Mouse (Mus musculus): Measurements from ENCODE around the gene Pdcd2.
A peak's percentile ranks its signal among the peaks of the same experiment; 100 is the strongest.
"Not testable (repeated sequence)": the region's sequence is repeated elsewhere in the genome, so short reads cannot be mapped to it uniquely, and the experiment has no call there.

Pdcd2 gene

DNA sequence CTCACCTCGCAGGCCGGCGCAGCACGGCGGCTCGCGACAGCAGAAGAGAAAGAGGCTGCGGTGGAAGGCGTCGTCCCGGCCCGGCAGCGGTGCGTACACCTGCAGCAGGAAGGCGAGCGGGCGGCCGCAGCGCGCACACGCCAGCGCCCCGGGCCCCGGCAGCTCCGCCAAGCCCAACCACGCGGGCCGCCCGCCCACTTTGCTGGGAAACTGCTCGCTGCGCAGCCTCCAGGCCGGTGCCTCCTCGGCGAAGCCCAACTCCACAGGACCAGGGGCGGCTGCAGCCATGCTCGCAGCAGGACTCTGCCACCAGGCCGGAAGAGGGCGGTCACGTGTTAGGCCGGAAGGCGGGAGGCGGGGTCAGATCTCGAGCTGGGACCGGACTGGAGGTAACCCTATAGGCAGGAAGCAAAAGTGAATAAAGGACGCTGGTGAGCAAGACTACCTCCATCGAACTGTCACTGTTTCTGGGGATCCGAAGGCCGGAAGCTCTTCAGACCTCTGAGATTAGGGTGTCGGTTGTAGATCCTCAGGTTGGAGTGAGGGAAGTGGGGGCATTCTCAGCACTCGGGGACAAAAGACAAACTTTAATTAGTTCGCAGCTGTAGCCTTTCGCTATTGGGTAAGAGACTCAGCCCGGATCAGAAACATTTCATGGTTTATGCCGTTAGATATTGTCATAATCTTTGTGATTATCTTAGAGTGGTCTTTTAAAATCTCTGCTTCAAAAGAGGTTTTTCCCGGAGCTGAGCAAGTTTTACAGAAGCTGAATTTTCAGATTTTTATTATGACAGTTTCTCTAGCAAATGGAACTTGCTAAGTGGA is at the start of gene Pdcd2:
Gene Pdcd2 (minus strand): TSS at position 316 of the 825 bp plus-strand sequence.
- DNase-seq (ENCODE audit: low spot score in 2 of 2): peak; percentile 93

DNA sequence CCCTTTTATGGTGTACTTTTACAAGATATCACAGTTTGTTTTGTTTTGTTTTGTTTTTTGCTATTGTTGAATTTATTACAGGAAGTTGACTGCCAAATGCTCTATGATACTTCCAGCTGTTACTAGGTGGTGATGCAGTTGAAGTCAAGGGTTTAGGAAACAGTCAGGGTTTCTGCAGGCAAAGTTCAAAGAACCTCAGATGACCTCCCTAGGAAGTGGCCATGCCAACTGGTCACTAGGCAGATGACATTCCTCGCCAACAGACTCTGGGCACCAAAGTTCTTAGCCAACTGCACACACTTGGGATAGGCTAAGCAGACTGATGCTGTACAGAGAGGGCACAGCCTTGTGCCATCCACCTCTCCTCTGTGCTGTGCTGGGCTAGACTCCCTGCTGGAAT is 48.0 kb upstream of the Pdcd2 start:
- no peak for DNase-seq (ENCODE audit: low spot score in 2 of 2)

GRCm38 (mm10) chr17:15566908-15567307 is 39.8 kb upstream of the Pdcd2 start:
- no peak for DNase-seq (ENCODE audit: low spot score in 2 of 2)

GRCm38 (mm10) chr17:15564928-15565300 is 37.8 kb upstream of the Pdcd2 start:
- DNase-seq (ENCODE audit: low spot score in 2 of 2): peak; percentile 10 to 15

DNA sequence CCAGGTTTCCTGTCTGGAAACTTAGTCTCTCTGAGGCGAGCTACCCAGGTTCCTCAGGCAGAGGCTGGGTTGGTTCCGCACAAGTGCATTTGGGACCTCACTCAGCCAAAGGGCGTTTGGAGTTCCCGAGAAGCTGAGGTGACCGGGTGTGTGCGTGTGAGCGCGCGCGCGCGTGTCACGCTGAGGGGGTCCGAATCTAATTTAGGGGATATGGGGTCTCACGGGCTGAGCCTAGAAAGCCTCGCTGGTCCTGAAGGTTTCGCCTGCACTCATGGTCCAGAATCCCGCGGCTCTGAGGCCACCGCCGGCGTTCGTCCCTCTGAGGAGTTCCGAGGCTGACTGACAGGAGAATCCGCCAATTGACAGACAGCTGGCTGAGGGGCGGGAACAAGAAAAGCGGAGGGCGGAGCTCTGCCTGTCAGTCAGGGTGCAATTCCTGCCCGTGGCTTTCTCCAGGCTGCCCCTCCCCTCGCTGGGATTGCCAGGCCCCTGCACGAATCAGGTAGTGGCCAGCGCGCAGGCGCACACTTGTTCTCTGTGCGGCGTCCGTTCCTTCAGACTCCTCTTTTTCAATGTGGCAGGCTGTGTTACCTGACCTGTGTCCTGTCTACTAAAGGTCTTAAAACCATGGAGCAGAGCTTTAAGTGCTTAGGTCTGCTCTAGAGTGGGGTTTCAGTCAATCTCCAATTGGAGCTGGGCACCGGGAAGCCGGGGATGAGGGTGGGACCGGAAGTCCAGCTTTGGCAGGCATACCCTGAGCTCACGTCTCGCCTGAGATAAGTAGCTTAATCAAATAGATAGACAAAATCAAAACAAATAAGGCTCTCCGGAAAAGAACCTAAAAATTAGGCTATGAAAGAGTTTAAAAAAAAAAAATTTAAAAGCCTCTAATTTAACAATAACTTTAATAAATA is 37.2 kb upstream of the Pdcd2 start, which contains the start of gene Prdm9:
Gene Prdm9 (minus strand): TSS at position 341 of the 914 bp plus-strand sequence.
- peak; percentile 100 for DNase-seq (ENCODE audit: low spot score in 2 of 2)

GRCm38 (mm10) chr17:15559946-15560345 is 32.8 kb upstream of the Pdcd2 start:
- DNase-seq (ENCODE audit: low spot score in 2 of 2): no peak

GRCm38 (mm10) chr17:15549713-15550112 is 22.6 kb upstream of the Pdcd2 start:
- DNase-seq (ENCODE audit: low spot score in 2 of 2): no peak

DNA sequence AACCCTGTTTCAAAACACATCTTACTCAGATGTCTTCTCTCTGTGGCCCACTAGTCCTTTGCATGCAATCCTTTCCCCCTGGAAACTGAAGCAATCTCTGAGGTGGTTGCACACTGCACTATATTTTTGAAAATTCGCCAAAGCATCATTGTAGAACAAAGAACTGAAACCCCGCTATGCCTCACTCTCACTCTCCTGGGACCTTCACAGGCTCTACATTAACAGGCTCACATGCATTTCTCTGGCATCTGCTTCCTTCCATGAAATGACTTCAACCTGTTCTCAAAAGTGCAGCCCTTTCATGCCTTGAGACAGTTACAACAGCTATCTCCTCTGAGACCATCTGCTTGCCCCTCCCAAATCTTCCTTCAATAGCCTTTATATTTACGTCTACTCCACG is 19.3 kb upstream of the Pdcd2 start:
- no peak for DNase-seq (ENCODE audit: low spot score in 2 of 2)

DNA sequence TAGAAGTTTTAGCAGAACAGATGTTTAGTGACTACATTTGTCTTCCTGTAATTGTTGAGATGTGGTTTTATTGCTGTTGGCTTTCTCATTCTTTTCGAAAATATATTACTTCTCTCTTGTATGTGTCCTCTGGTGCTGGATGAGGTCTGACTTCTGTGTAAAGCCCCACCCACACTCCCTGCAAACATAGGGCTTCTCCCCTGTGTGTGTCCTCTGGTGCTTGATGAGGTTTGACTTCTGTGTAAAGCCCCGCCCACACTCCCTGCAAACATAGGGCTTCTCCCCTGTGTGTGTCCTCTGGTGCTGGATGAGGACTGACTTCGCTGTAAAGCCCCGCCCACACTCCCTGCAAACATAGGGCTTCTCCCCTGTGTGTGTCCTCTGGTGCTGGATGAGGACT is 16.8 kb upstream of the Pdcd2 start:
- not testable (repeated sequence) for DNase-seq (ENCODE audit: low spot score in 2 of 2)

DNA sequence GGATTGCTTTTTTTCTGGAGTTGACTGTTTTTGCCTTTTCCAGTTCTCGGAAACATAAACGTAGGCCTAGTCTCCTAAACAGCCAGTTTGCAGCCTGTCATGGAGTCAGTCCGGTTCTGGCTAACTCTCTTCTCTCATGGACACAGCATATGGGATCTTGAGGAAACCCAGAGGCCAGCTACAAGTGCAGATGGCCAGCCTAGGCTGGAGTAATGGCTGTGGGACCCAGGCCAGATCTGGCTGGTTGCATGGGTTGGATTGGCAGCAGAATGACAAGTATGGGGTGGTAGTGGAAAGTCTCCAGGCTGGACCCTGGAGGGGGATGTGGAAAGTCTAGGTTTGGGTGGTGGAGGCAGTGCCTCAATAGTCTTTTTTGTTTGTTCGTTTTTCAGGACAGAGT is 13.2 kb upstream of the Pdcd2 start:
- DNase-seq (ENCODE audit: low spot score in 2 of 2): no peak

GRCm38 (mm10) chr17:15536457-15536904 is 9.4 kb upstream of the Pdcd2 start:
- no peak for DNase-seq (ENCODE audit: low spot score in 2 of 2)

- DNase-seq (ENCODE audit: low spot score in 2 of 2): no peak
Observed at GRCm38 (mm10) chr17:15535943-15536342, 8.8 kb upstream of the Pdcd2 start.

DNA sequence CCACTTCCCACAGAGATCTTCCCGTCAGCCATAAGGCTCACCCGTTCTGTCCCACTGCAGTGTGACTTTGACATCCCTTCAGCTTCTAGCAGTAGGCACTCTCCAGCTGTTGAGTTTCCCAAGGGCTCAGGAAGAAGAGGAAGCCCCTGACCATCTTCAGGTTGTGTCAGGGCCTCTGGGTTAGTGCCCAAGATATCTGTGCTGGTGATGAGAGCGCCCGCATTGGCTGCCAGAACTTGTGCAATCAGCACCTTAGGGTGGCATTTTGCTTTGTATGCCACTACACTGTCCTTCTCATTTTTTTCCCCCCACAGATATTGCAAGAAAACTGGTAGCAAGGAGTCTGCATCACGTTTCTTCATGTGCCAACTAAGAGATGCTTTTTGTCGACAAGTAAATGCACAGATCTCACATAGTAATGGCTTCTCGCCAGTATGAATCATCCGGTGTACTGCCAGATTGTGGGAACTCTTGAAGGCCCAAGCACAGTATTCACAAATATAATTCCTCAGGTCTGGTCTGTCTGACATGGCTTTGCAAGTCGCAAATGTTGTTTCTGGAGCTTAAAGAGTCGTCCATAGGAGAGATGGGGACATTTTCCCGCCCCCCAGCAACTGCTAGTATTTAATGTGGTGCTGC is 8.2 kb upstream of the Pdcd2 start:
- peak; percentile 62 to 68 for DNase-seq (ENCODE audit: low spot score in 2 of 2)

GRCm38 (mm10) chr17:15530141-15530540 is 3.0 kb upstream of the Pdcd2 start:
- DNase-seq (ENCODE audit: low spot score in 2 of 2): peak; percentile 64 to 65

GRCm38 (mm10) chr17:15528887-15529286 is 1.8 kb upstream of the Pdcd2 start:
- DNase-seq (ENCODE audit: low spot score in 2 of 2): no peak

DNA sequence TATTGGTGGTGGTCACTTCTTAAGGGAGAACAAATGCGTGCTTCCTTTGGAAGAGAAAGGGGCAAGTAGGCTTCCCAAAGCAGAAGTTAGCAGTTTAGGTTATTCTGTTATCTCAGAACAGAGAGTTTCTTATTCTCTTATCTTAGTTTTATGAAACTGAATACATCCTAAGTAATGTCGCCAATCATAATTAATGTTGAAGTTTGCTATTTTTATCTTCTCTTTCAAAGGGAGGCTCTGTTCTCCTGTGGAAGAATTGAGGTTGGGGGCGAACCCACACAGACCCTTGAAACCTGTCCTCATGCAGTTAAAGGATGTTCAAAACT is 673 bp upstream of the Pdcd2 start:
- no peak for DNase-seq (ENCODE audit: low spot score in 2 of 2)

GRCm38 (mm10) chr17:15526304-15526703 is 797 bp downstream of the Pdcd2 start:
- peak in 1 of 2 experiments; percentile 16 for DNase-seq (ENCODE audit: low spot score in 2 of 2)

- no peak for DNase-seq (ENCODE audit: low spot score in 2 of 2)
Observed at GRCm38 (mm10) chr17:15518766-15519165, 8.3 kb downstream of the Pdcd2 start.

DNA sequence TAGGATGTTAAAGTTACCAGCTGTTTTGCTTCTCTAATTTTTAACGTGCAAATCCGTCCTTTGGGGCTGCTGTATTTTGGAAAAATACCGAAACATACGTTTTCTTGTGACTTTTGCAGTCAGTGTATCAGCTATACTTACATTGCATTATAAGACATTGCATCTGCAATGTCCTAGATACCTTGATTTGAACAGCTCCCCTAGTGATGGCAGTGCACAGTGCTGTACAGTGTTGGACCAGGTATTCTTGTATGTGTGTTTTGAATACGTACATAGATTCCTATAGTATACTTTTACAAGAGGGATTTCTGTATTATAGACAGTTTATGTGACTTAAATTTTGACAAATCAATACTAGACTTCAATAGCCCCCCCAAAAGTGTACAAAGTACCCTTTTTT is 8.9 kb downstream of the Pdcd2 start:
- DNase-seq (ENCODE audit: low spot score in 2 of 2): no peak

DNA sequence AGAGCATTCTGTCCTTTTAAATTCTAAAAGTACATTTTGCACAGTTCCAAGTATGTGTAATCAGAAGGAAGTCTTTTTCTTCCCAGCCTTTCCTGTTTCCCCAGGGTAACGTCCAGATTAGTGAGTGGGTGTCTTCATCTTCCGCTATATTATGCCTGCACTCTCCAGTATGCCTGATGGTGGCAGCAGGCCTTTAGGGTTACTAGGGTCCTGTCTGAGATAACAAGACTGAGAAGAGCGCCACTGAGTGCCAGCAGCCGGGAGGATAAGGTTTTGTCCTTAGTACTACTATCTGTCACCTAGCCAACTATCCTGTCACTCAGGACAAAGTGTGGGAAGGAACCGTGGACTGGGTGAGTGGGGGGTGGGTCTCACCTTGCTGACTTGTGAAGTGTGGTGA is 9.3 kb downstream of the Pdcd2 start:
- DNase-seq (ENCODE audit: low spot score in 2 of 2): no peak

- no peak for DNase-seq (ENCODE audit: low spot score in 2 of 2)
Observed at GRCm38 (mm10) chr17:15510694-15511093, 16.4 kb downstream of the Pdcd2 start.
